Mouse (Mus musculus) brain, embryonic 14.5 days (tissue): ENCODE data around the gene Steap4.

ENCODE experiments used
- CTCF ChIP-seq: fragments of 200-500 bp; IDR thresholded peaks from 2 replicates; pipeline ENCODE4 v1.5.1; 2012; ENCODE audit warnings: inconsistent platforms, mild to moderate bottlenecking, moderate library complexity, borderline replicate concordance; ENCODE audit not compliant: insufficient read depth, insufficient read length; ENCODE audit errors: extremely low read depth
- POLR2A ChIP-seq: fragments of 200-500 bp; IDR thresholded peaks from 2 replicates; pipeline ENCODE4 v1.6.1; 2012; ENCODE audit warnings: mild to moderate bottlenecking, inconsistent platforms, borderline replicate concordance; ENCODE audit not compliant: poor library complexity, insufficient read depth, insufficient read length, severe bottlenecking; ENCODE audit errors: extremely low read depth

GRCm38 (mm10) chr5:7996401-7997044 is 36.3 kb downstream of the Steap4 start:
- 0 out of 2 replicates have a peak, but pooled peaks have one; percentile 8 for TF ChIP-seq CTCF
- no peak for TF ChIP-seq POLR2A
